Mouse (Mus musculus) liver, embryonic 14.5 days (tissue): ENCODE measurements at regions not wholly inside any gene's neighbourhood (a gene's known extent, or its start where the extent isn't known, plus 50 kb on each side); places are given as distances from the start of the nearest gene placed in this dataset.

Experiments used
- ATAC-seq: fragments of 200-750 bp; cut with Nextera tagmentation; 2 replicates; pipeline ENCODE4 v1.8.0; 2017; ENCODE audit warnings: moderate number of reproducible peaks, mild to moderate bottlenecking, moderate library complexity; ENCODE audit not compliant: insufficient read depth
- DNase-seq, 3 experiments: peaks; one replicate each; pipeline ENCODE4 v3.0.0-alpha.2; 2012 to 2013; ENCODE audit warnings: low read depth in 3 of 3, low spot score in 3 of 3
- H3K27ac ChIP-seq: fragments of 300-500 bp; sonication (generic); 2 replicates; pipeline ENCODE4 v1.5.1; 2014; ENCODE audit warnings: moderate library complexity, mild to moderate bottlenecking, control low read depth, inconsistent platforms
- H3K27me3 ChIP-seq: fragments of 300-500 bp; sonication (generic); 2 replicates; pipeline ENCODE4 v1.6.1; 2014; ENCODE audit warnings: mild to moderate bottlenecking, low read length, moderate library complexity; ENCODE audit not compliant: control insufficient read depth, insufficient read depth
- H3K36me3 ChIP-seq: fragments of 300-500 bp; sonication (generic); replicated peaks from 2 replicates; pipeline ENCODE4 v1.6.1; 2014; ENCODE audit warnings: low read depth; ENCODE audit not compliant: control insufficient read depth, insufficient read depth
- H3K4me1 ChIP-seq, 2 experiments: fragments of 200-500 bp in 1 of 2; fragments of 300-500 bp in 1 of 2; sonication (generic) in 1 of 2; replicated peaks; 2 replicates each; pipeline ENCODE4 v1.6.1; 2012 to 2014; ENCODE audit warnings: antibody characterized with exemption in 1 of 2, inconsistent platforms in 1 of 2, low read length in 1 of 2; ENCODE audit not compliant: control insufficient read depth in 2 of 2, insufficient read depth in 2 of 2
- H3K4me2 ChIP-seq: fragments of 300-500 bp; sonication (generic); 2 replicates; pipeline ENCODE4 v1.6.1; 2014; ENCODE audit warnings: low read depth, mild to moderate bottlenecking, control low read depth, moderate library complexity
- H3K4me3 ChIP-seq, 2 experiments: fragments of 200-500 bp in 1 of 2; fragments of 300-500 bp in 1 of 2; sonication (generic) in 1 of 2; 2 replicates each; pipeline ENCODE4 v1.5.1; 2012 to 2014; ENCODE audit warnings: low read depth in 2 of 2, low read length in 2 of 2, mild to moderate bottlenecking in 2 of 2, control low read depth in 1 of 2, inconsistent platforms in 1 of 2, moderate library complexity in 1 of 2; ENCODE audit not compliant: insufficient read depth in 1 of 2
- H3K9ac ChIP-seq: fragments of 300-500 bp; sonication (generic); replicated peaks from 2 replicates; pipeline ENCODE4 v1.6.1; 2014; ENCODE audit warnings: mild to moderate bottlenecking, control low read depth, moderate library complexity
- H3K9me3 ChIP-seq: fragments of 300-500 bp; sonication (generic); 2 replicates; pipeline ENCODE4 v1.6.1; 2016; ENCODE audit warnings: low read length, mixed read lengths; ENCODE audit not compliant: control insufficient read depth
- CTCF ChIP-seq: IDR thresholded peaks from 2 replicates; pipeline ENCODE4 v1.5.1; 2016; ENCODE audit warnings: antibody characterized with exemption, low read depth, control low read depth
- EP300 ChIP-seq: IDR thresholded peaks from 2 replicates; pipeline ENCODE4 v1.6.1; 2016; ENCODE audit warnings: antibody characterized with exemption, low read depth
- WGBS: fragments of 180-500 bp; shearing (Covaris S2); extraction: QIAGEN DNeasy Blood & Tissue Kit; methylation state at CpG from one replicate; pipeline ENCODE4 v1.1.7; 2014; ENCODE audit not compliant: insufficient replicate concordance; 5-methylcytosine and 5-hydroxymethylcytosine counted together

- Histone ChIP-seq H3K27me3 (no peaks in the 10 kb centered on the region), H3K9ac (no peak overlapping the region), H3K4me2 (no peak overlapping the region), H3K27ac (no peak overlapping the region), H3K9me3 (no peaks in the 10 kb centered on the region), H3K4me1 (no peaks in the 10 kb centered on the region), H3K36me3 (no peaks in the 10 kb centered on the region), H3K4me3 (no peak overlapping the region)
- WGBS, result 67% methylated on average over 5 of the region's 5 CpGs
- TF ChIP-seq CTCF (no peak), EP300 (no peak)
- DNase-seq (no peak), ATAC-seq (no peak)
Observed at GRCm38 (mm10) chr8:15388791-15389190, 342.9 kb upstream of the BB014433 start.

- no peak for TF ChIP-seq CTCF
- TF ChIP-seq EP300, result no peak
- ATAC-seq, result no peak
Observed at GRCm38 (mm10) chr8:15367063-15367462, 321.2 kb upstream of the BB014433 start.

GRCm38 (mm10) chr8:15364546-15364945 is 318.7 kb upstream of the BB014433 start:
- H3K4me1 ChIP-seq, result no peaks in the 10 kb centered on the region

More at GRCm38 (mm10) chr8:15367063-15367462, 321.2 kb upstream of the BB014433 start:
- Histone ChIP-seq H3K9me3 (no peaks in the 10 kb centered on the region), H3K4me2 (no peak overlapping the region), H3K27ac (no peak overlapping the region), H3K27me3 (no peaks in the 10 kb centered on the region), H3K4me1 (no peaks in the 10 kb centered on the region), H3K4me3 (no peak overlapping the region), H3K36me3 (no peaks in the 10 kb centered on the region), H3K9ac (no peak overlapping the region)
- DNase-seq, result no peak
- WGBS, result 44% methylated on average over 2 of the region's 2 CpGs

GRCm38 (mm10) chr8:15344151-15344550 is 298.3 kb upstream of the BB014433 start:
- no peak overlapping the region for H3K9ac ChIP-seq
- H3K9me3 ChIP-seq, result no peaks in the 10 kb centered on the region
- WGBS, result 61% methylated on average over 5 of the region's 5 CpGs
- ATAC-seq, result no peak
- DNase-seq, result no peak
- H3K27me3 ChIP-seq, result no peaks in the 10 kb centered on the region
- no peak overlapping the region for H3K4me3 ChIP-seq
- no peak overlapping the region for H3K27ac ChIP-seq
- no peaks in the 10 kb centered on the region for H3K36me3 ChIP-seq
- no peak for TF ChIP-seq CTCF
- no peak for TF ChIP-seq EP300
- no peak overlapping the region for H3K4me2 ChIP-seq
- no peaks in the 10 kb centered on the region for H3K4me1 ChIP-seq

More at GRCm38 (mm10) chr8:15364546-15364945, 318.7 kb upstream of the BB014433 start:
- Histone ChIP-seq H3K36me3 (no peaks in the 10 kb centered on the region), H3K27me3 (no peaks in the 10 kb centered on the region), H3K9ac (no peak overlapping the region), H3K9me3 (no peaks in the 10 kb centered on the region), H3K4me3 (no peak overlapping the region), H3K27ac (no peak overlapping the region), H3K4me2 (no peak overlapping the region)
- no peak for DNase-seq
- TF ChIP-seq EP300 (no peak), CTCF (no peak)
- no peak for ATAC-seq
- WGBS, result 66% methylated on average over 1 of the region's 1 CpGs

- 42% methylated on average over 1 of the region's 1 CpGs for WGBS
- Histone ChIP-seq H3K4me1 (no peaks in the 10 kb centered on the region), H3K36me3 (no peaks in the 10 kb centered on the region), H3K27ac (no peak overlapping the region), H3K9ac (no peak overlapping the region), H3K4me3 (no peak overlapping the region), H3K9me3 (no peaks in the 10 kb centered on the region), H3K4me2 (no peak overlapping the region), H3K27me3 (no peaks in the 10 kb centered on the region)
- ATAC-seq (no peak), DNase-seq (no peak)
- TF ChIP-seq EP300, result no peak
- no peak for TF ChIP-seq CTCF
Observed at GRCm38 (mm10) chr8:15343616-15344015, 297.7 kb upstream of the BB014433 start.

GRCm38 (mm10) chr8:15334532-15334931 is 288.7 kb upstream of the BB014433 start:
- no peak for ATAC-seq
- WGBS, result 51% methylated on average over 4 of the region's 4 CpGs
- no peak for TF ChIP-seq EP300
- no peak for TF ChIP-seq CTCF
- no peaks in the 10 kb centered on the region for H3K4me1 ChIP-seq
- DNase-seq, result no peak
- H3K36me3 ChIP-seq, result no peaks in the 10 kb centered on the region
- no peaks in the 10 kb centered on the region for H3K9me3 ChIP-seq
- no peak overlapping the region for H3K4me3 ChIP-seq
- no peak overlapping the region for H3K4me2 ChIP-seq
- H3K27ac ChIP-seq, result no peak overlapping the region
- H3K27me3 ChIP-seq, result no peaks in the 10 kb centered on the region
- H3K9ac ChIP-seq, result no peak overlapping the region
